Mouse (Mus musculus) myocyte (in vitro differentiated cells): ENCODE measurements at regions not wholly inside any gene's neighbourhood (a gene's known extent, or its start where the extent isn't known, plus 50 kb on each side); places are given as distances from the start of the nearest gene placed in this dataset.

ENCODE experiments used
- H3K27me3 ChIP-seq: one replicate; pipeline ENCODE4 v1.6.1; 2011; ENCODE audit not compliant: control insufficient read depth, insufficient read depth, insufficient read length
- H3K36me3 ChIP-seq: one replicate; pipeline ENCODE4 v1.6.1; 2011; ENCODE audit not compliant: control insufficient read depth, insufficient read depth
- H3K4me2 ChIP-seq: one replicate; pipeline ENCODE4 v1.6.1; 2011; ENCODE audit warnings: low read depth, control low read depth
- H3K4me3 ChIP-seq: one replicate; pipeline ENCODE4 v1.5.1; 2011; ENCODE audit warnings: mild to moderate bottlenecking, control low read depth, moderate library complexity
- H3K79me2 ChIP-seq: one replicate; pipeline ENCODE4 v1.6.1; 2011; ENCODE audit not compliant: control insufficient read depth, insufficient read depth
- H3ac ChIP-seq: one replicate; pipeline ENCODE4 v1.6.1; 2011; ENCODE audit not compliant: control insufficient read depth, insufficient read length
- CEBPB ChIP-seq: IDR thresholded peaks from 2 replicates; pipeline ENCODE4 v1.6.1; 2011; ENCODE audit warnings: mild to moderate bottlenecking, moderate library complexity; ENCODE audit not compliant: poor library complexity, insufficient read depth, severe bottlenecking
- E2F4 ChIP-seq: IDR thresholded peaks from one replicate; pipeline ENCODE4 v1.6.1; 2011; ENCODE audit warnings: mild to moderate bottlenecking, control low read depth, moderate library complexity; ENCODE audit not compliant: insufficient read depth
- MAX ChIP-seq: IDR thresholded peaks from one replicate; pipeline ENCODE4 v1.6.1; 2011; ENCODE audit warnings: low read depth, mild to moderate bottlenecking, control low read depth
- MYOD1 ChIP-seq, 3 experiments: IDR thresholded peaks; one replicate each; pipeline ENCODE4 v1.6.1; 2011; ENCODE audit warnings: control low read depth in 2 of 3, low read depth in 2 of 3, mild to moderate bottlenecking in 2 of 3, moderate library complexity in 1 of 3; ENCODE audit not compliant: insufficient read length in 2 of 3, control insufficient read depth in 1 of 3
- MYOG ChIP-seq, 3 experiments: IDR thresholded peaks; one replicate each; pipeline ENCODE4 v1.6.1; 2011; ENCODE audit warnings: control low read depth in 2 of 3, low read depth in 2 of 3, mild to moderate bottlenecking in 2 of 3; ENCODE audit not compliant: insufficient read length in 2 of 3, control insufficient read depth in 1 of 3, insufficient read depth in 1 of 3
- POLR2A ChIP-seq: IDR thresholded peaks from one replicate; pipeline ENCODE4 v1.6.1; 2011; ENCODE audit warnings: low read depth, mild to moderate bottlenecking, control low read depth, moderate library complexity; ENCODE audit not compliant: insufficient read length
- POLR2AphosphoS2 ChIP-seq: IDR thresholded peaks from one replicate; pipeline ENCODE4 v1.6.1; 2011; ENCODE audit warnings: low read depth, control low read depth; ENCODE audit not compliant: insufficient read length
- REST ChIP-seq: IDR thresholded peaks from one replicate; pipeline ENCODE4 v1.6.1; 2011; ENCODE audit warnings: mild to moderate bottlenecking, control low read depth, moderate library complexity; ENCODE audit not compliant: insufficient read depth, insufficient read length
- SRF ChIP-seq: IDR thresholded peaks from one replicate; pipeline ENCODE4 v1.6.1; 2011; ENCODE audit warnings: low read depth; ENCODE audit not compliant: control insufficient read depth, insufficient read length
- TCF12 ChIP-seq: IDR thresholded peaks from one replicate; pipeline ENCODE4 v1.6.1; 2011; ENCODE audit warnings: mild to moderate bottlenecking, control low read depth; ENCODE audit not compliant: poor library complexity, insufficient read depth, severe bottlenecking
- TCF3 ChIP-seq: IDR thresholded peaks from one replicate; pipeline ENCODE4 v1.6.1; 2011; ENCODE audit warnings: low read depth, control low read depth; ENCODE audit not compliant: insufficient read length
- USF1 ChIP-seq: IDR thresholded peaks from one replicate; pipeline ENCODE4 v1.6.1; 2011; ENCODE audit warnings: low read depth, mild to moderate bottlenecking, control low read depth, moderate library complexity

GRCm38 (mm10) chr1:107908236-107909063 is 318.6 kb downstream of the Serpinb8 start:
- no peaks in the 10 kb centered on the region for H3K27me3 ChIP-seq
- H3K36me3 ChIP-seq = no peaks in the 10 kb centered on the region
- H3K4me3 ChIP-seq = no peak overlapping the region
- TF ChIP-seq REST (no peak), TCF12 (no peak), MAX (no peak)
- no peaks in the 10 kb centered on the region for H3K79me2 ChIP-seq
- H3ac ChIP-seq = no peak overlapping the region
- H3K4me2 ChIP-seq = no peak overlapping the region

DNA sequence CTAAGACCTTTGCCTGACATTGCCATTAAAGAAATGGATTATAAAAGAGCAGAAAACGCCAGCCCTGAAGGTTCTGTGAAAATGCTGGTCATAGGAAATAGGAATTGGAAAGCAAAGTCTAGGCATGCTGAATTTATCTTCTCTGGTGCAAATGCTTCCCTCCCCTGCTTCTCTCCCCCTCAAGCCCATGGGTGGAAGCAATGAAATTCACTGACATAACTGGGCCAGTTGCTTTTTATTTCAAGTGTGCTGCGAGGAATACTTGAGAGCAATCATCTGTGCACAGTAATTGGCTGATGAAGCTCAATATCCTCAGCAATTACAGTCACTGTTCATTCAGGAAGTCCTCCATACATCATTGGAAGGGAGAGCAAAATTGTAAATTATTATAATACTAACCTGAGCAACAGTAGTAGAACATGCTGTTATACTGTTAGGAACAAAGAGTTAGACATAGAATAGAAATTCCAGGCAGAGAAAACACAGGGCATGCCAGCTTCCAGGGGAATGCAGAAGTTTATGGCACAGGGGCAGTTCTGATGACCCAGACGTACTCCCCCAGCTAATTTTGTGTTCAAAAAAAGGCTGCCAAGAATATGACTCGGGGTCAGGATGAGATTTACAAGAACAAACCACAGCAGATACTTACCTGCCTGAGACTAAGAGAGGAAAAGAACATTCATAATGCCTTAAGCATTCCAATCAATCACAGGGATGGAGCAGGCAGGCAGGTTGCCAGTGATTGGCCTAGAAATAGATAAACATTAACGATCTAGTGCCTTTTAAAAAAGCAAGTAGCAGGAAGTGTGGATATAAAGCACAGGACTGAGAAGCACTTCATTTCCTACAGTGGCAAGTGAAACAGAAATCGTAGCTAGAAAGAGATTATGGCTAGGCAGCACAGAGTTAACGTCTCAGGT is 325.1 kb downstream of the Serpinb8 start:
- H3K27me3 ChIP-seq = no peaks in the 10 kb centered on the region
- no peak for TF ChIP-seq SRF
- TF ChIP-seq MYOG (IDR thresholded peaks at IDR 0.05; ENCODE audit: control insufficient read depth in 1 of 3, insufficient read depth in 1 of 3, insufficient read length in 2 of 3, low read depth in 2 of 3) = no peak
- no peak for TF ChIP-seq USF1
- no peak for TF ChIP-seq TCF3
- no peak for TF ChIP-seq POLR2A
- no peak for TF ChIP-seq REST
- TF ChIP-seq CEBPB = no peak
- no peak for TF ChIP-seq E2F4
- TF ChIP-seq MAX = no peak
- no peak for TF ChIP-seq TCF12
- TF ChIP-seq POLR2AphosphoS2 = no peak
- no peak for TF ChIP-seq MYOD1 (IDR thresholded peaks at IDR 0.05; ENCODE audit: control insufficient read depth in 1 of 3, insufficient read length in 2 of 3, low read depth in 2 of 3)
- H3K4me2 ChIP-seq = no peak overlapping the region
- H3K36me3 ChIP-seq = no peaks in the 10 kb centered on the region
- H3ac ChIP-seq = no peak overlapping the region
- H3K79me2 ChIP-seq = no peaks in the 10 kb centered on the region
- H3K4me3 ChIP-seq = no peak overlapping the region

DNA sequence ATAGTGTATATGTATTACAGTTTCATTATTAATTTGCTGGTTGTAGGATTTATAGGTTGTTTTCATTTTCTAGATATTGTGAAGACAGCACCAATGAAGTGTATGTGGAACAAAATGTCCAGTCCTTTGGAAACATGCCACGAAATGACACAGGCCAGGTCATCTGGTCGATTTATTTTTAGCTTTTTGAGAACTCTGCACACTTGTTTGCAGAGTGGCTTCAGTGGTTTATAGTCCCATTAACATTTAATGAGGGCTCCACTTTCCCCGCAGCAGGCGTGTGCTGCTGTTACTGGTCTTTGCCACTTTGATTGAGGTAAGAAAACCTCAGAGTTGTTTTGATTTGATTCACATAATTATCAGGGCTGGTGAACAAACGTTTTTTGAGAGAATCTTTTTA is 327.2 kb downstream of the Serpinb8 start:
- no peak for TF ChIP-seq TCF3
- no peak for TF ChIP-seq USF1
- no peak for TF ChIP-seq POLR2A
- no peak for TF ChIP-seq MYOD1 (IDR thresholded peaks at IDR 0.05; ENCODE audit: control insufficient read depth in 1 of 3, insufficient read length in 2 of 3, low read depth in 2 of 3)
- TF ChIP-seq SRF = no peak
- no peak for TF ChIP-seq POLR2AphosphoS2
- no peak for TF ChIP-seq MAX
- no peak for TF ChIP-seq MYOG (IDR thresholded peaks at IDR 0.05; ENCODE audit: control insufficient read depth in 1 of 3, insufficient read depth in 1 of 3, insufficient read length in 2 of 3, low read depth in 2 of 3)
- no peak for TF ChIP-seq CEBPB
- no peak for TF ChIP-seq REST
- no peak for TF ChIP-seq TCF12
- no peak for TF ChIP-seq E2F4
- Histone ChIP-seq H3K4me3 (no peak overlapping the region), H3K4me2 (no peak overlapping the region)

GRCm38 (mm10) chr1:107941601-107942270 is 351.9 kb downstream of the Serpinb8 start:
- no peak overlapping the region for H3ac ChIP-seq
- H3K27me3 ChIP-seq = no peaks in the 10 kb centered on the region
- TF ChIP-seq CEBPB = no peak
- no peak for TF ChIP-seq MYOD1 (IDR thresholded peaks at IDR 0.05; ENCODE audit: control insufficient read depth in 1 of 3, insufficient read length in 2 of 3, low read depth in 2 of 3)
- TF ChIP-seq USF1 = no peak
- TF ChIP-seq TCF12 = no peak
- TF ChIP-seq E2F4 = no peak
- no peak for TF ChIP-seq REST
- no peak for TF ChIP-seq MYOG (IDR thresholded peaks at IDR 0.05; ENCODE audit: control insufficient read depth in 1 of 3, insufficient read depth in 1 of 3, insufficient read length in 2 of 3, low read depth in 2 of 3)
- no peak for TF ChIP-seq TCF3
- no peak for TF ChIP-seq MAX
- H3K4me2 ChIP-seq = no peak overlapping the region
- H3K36me3 ChIP-seq = no peaks in the 10 kb centered on the region
- H3K4me3 ChIP-seq = no peak overlapping the region
- no peaks in the 10 kb centered on the region for H3K79me2 ChIP-seq

More for the DNA sequence above, 327.2 kb downstream of the Serpinb8 start:
- no peaks in the 10 kb centered on the region for H3K36me3 ChIP-seq
- no peak overlapping the region for H3ac ChIP-seq
- no peaks in the 10 kb centered on the region for H3K27me3 ChIP-seq
- no peaks in the 10 kb centered on the region for H3K79me2 ChIP-seq
